Mouse (Mus musculus): Measurements from ENCODE around the gene Syngap1. TPM values are rescaled to one million over a fixed set of nuclear protein-coding genes. Genes with fewer than 3 reads are reported as not detected.
"Not testable (repeated sequence)": the region's sequence is repeated elsewhere in the genome, so short reads cannot be mapped to it uniquely, and the experiment has no call there.

Syngap1 gene
- 1 to 10 TPM; 1.4 to 2.6 (median 1.9) TPM for total RNA-seq (2022)

DNA sequence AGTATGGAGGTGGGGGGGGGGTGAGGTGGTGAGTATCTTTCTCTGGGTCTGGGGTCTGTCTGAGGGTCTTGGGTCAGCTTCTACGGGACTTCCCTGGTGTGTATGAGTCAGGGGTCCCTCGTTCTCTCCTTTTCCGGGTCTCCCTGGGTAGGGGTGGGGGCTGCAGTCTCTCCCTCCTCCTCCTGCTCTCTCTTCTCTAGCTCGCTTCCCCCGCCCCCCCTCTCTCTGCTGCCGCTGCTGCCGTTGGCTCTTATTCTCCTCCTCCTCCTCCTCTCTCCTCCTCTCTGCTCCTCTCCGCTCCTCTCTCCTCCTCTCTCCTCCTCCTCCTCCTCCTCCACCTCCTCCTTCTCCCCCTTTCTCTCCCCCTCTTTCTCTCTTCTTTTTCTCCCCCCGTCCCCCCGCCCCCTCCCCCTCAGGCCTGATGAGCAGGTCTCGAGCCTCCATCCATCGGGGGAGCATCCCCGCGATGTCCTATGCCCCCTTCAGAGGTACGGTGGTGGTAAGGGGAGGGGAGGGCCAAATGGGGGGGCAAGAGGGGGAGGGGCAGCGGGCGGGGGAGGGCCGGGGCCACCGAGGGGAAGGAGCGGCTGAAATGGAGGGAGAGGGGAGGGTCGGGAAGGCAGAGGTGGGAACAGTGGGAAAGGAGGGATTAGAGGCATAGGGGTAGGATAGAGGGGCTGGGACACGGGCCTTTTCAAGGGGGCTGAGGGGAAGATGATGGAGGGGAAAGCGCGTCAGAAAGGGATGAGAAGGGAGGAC is at the start of gene Syngap1:
Gene Syngap1 (plus strand): TSS at position 223 of the 759 bp plus-strand sequence.
- no peak for DNase-seq (ENCODE audit: low spot score in 2 of 2)

GRCm38 (mm10) chr17:26892635-26893375 is 48.2 kb upstream of the Syngap1 start:
- DNase-seq (ENCODE audit: low spot score in 2 of 2): no peak

DNA sequence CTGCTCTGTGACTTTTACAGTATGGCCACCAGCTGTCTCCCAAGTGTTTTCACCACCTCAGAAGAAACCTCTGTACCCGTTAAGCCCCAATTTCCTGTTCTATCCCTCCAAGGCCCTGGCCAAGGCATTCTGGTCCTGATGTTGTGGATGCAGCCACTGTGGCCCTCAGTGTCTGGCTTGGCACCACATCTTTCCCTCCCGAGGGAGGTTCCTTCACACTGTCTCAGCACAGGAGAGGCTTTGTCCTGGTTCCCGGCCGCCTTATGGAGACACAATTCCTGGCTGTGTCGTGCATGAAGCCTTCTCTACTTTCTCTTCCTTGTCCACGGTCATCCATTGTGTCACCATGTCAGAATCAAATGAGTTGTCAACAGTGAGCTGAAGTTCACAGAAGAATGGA is 47.6 kb upstream of the Syngap1 start:
- no peak for DNase-seq (ENCODE audit: low spot score in 2 of 2)

GRCm38 (mm10) chr17:26894342-26894741 is 46.7 kb upstream of the Syngap1 start:
- no peak for DNase-seq (ENCODE audit: low spot score in 2 of 2)

DNA sequence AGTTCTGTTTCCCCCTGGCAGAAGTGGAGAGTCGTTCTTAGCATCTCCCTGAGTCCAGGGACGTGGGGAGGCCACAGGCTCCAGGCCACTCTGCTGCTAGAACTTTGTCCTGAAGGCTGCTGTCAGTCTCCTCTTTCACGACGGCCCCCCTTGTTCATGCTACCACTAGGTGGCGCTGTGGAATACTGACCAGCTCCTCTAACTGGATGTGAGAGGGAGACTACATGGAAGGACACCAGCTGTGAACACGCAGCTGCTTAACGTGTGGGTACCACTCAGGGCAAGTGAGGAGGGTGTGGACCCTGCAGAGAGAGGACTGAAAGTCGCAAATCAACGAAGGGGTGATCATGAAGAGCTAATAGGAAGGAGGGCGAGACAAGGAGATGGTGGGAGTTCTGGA is 45.5 kb upstream of the Syngap1 start:
- peak; percentile 50 to 54 for DNase-seq (ENCODE audit: low spot score in 2 of 2)

DNA sequence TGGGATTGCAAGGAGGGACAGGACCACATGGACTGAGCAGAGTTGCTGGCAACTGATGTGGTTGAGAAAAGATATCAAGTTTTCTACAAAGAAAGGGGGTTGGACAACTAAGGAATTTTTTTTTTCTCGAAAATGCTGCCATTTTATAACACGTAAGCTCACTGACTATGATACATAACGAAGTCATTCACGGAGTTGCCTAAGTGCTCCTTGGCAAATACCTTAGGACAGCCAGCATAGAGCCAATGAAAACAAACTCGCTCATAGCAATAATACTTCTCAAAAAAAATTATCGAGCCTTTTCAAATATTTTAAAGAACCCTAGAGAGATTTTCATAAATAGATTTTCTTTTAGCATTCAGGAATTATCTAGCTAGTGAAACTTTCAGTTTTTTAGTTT is 40.1 kb upstream of the Syngap1 start:
- DNase-seq (ENCODE audit: low spot score in 2 of 2): no peak

DNA sequence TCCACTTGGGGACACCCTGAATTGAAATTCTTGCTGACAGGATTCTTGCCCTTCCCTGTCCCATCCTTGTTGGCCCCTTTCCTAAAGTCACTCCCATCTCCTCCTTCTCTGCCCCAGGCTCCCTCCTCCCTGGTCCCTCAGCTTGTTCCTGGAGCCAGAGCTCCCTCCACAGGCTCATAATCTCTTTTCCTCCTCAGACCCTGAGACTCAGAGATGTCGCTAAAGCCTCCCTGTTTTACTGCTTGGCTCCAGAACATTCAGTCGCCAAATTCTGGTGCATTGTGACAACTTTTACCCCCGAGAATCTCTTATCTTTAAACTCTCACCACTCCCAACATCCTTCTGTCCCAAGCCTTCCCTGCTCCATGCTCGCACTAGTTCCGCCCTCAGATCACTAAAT is 36.7 kb upstream of the Syngap1 start:
- DNase-seq (ENCODE audit: low spot score in 2 of 2): no peak

GRCm38 (mm10) chr17:26907506-26907905 is 33.5 kb upstream of the Syngap1 start:
- DNase-seq (ENCODE audit: low spot score in 2 of 2): not testable (repeated sequence)

- no peak for DNase-seq (ENCODE audit: low spot score in 2 of 2)
These were observed 25.8 kb upstream of the Syngap1 start for GRCm38 (mm10) chr17:26915248-26915647.

DNA sequence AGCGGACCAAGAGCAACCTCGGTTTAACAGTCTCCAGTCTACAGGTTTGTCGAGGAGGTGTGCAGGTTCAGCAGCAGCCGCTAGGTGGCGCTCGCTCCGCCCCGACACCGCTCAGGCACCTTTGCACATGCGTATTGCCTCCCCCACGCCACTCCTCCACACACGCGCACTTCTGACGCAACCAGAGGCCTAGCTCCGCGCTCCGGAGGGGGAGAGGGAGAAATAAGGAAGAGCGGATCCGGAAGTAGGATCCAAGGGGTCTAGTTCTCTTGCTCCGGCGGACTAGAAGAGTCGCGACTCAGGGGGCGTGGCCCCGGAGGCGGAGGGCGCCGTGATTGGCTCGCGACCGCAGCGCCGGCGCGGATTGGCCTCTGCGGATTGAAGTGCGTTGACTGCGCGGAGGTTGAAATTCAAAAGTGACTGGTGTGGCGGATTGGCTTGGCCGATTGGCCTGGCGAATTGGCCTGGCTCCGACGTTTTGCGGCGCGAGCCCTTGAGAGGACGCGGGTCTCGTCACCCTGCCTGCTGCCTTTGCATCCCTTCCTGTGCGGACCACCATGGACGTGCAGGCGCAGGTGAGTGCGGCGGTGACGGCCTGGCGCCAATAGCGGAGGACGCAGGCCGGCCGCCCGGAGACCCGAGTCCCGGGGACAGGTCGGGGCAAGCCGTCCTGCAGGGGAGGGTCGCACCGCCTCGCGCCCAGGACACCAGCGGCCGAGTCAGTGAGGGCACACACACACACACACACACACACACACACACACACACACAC is 24.2 kb upstream of the Syngap1 start, which contains the start of gene Kifc5b:
Gene Kifc5b (plus strand): TSS at position 381 of the 772 bp plus-strand sequence.
- DNase-seq (ENCODE audit: low spot score in 2 of 2): peak; percentile 100

- not testable (repeated sequence) for DNase-seq (ENCODE audit: low spot score in 2 of 2)
These were observed 23.5 kb upstream of the Syngap1 start for GRCm38 (mm10) chr17:26917560-26917959.

- DNase-seq (ENCODE audit: low spot score in 2 of 2): no peak
These were observed 22.7 kb upstream of the Syngap1 start for GRCm38 (mm10) chr17:26918343-26918742.

DNA sequence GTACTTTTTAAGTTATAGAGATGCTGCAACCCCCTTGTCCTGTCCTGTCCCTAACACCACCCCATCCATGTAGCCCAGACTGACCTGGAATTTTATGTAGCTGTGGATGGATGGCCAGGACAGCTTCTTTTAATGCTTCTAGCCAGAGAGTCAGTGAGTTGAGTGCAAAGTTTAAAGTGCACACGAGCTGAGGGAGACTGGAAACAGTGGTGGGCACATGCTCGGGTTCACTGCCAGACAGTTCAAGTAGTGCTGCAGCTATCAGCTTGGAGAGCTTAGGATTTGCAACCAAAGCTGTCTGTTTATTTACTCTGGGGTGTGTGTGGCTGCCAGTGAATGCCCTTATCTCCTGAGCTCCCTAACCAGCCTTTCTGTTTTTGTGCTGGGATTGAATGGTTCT is 21.5 kb upstream of the Syngap1 start:
- DNase-seq (ENCODE audit: low spot score in 2 of 2): not testable (repeated sequence)

DNA sequence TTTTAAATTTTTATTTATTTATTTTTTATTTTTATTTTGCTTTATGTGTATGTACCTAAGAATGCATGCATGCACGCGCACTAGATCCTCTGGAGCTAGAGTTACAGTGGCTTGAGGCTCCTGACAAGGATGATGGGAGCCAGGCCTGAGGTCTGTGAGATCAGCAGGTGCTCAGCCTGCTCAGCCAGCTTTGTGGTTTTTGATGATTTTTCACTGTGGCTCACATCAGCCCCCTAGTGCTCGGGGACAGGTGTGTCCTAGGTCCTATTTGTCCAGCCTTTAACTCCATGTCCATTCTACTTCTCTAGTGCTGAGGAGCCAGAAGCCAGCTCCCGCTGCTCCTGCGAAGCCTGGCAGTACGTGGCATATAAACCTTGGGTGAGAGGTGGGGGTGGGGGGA is 18.7 kb upstream of the Syngap1 start:
- DNase-seq (ENCODE audit: low spot score in 2 of 2): not testable (repeated sequence)

- DNase-seq (ENCODE audit: low spot score in 2 of 2): not testable (repeated sequence)
These were observed 15.6 kb upstream of the Syngap1 start for GRCm38 (mm10) chr17:26925414-26925813.

GRCm38 (mm10) chr17:26931795-26932194 is 9.3 kb upstream of the Syngap1 start:
- not testable (repeated sequence) for DNase-seq (ENCODE audit: low spot score in 2 of 2)

DNA sequence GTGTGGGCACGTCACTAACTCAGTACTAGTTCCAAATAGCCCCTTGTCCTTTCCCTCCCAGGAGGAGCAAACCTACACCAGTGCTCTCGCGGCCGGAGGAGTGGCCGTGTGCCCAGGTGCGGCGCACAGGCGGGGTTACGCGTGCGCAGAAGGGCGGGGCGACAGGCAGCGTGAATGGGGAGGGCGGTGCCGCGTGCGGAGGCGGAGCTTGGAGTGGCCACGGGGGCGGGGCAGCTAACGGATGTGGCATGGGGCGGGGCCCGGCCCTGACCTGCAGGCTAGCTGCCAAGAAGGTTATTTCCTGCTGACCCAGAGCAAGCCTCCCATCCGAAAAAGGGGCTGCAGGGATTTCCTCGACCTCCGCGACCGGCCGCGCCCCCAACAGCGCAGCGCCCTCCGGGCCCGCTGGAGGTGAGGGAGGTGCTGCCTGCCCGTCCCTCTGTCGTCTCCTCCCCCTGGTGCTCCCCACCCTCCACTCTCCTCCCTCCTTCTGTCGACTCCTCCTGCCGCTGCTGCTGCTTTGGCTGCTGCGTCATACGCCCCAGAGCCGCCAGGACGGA is 8.1 kb upstream of the Syngap1 start, which contains the start of gene Phf1:
Gene Phf1 (plus strand): TSS at position 214 of the 560 bp plus-strand sequence.
- DNase-seq (ENCODE audit: low spot score in 2 of 2): peak; percentile 98

GRCm38 (mm10) chr17:26933419-26933818 is 7.6 kb upstream of the Syngap1 start:
- DNase-seq (ENCODE audit: low spot score in 2 of 2): no peak

DNA sequence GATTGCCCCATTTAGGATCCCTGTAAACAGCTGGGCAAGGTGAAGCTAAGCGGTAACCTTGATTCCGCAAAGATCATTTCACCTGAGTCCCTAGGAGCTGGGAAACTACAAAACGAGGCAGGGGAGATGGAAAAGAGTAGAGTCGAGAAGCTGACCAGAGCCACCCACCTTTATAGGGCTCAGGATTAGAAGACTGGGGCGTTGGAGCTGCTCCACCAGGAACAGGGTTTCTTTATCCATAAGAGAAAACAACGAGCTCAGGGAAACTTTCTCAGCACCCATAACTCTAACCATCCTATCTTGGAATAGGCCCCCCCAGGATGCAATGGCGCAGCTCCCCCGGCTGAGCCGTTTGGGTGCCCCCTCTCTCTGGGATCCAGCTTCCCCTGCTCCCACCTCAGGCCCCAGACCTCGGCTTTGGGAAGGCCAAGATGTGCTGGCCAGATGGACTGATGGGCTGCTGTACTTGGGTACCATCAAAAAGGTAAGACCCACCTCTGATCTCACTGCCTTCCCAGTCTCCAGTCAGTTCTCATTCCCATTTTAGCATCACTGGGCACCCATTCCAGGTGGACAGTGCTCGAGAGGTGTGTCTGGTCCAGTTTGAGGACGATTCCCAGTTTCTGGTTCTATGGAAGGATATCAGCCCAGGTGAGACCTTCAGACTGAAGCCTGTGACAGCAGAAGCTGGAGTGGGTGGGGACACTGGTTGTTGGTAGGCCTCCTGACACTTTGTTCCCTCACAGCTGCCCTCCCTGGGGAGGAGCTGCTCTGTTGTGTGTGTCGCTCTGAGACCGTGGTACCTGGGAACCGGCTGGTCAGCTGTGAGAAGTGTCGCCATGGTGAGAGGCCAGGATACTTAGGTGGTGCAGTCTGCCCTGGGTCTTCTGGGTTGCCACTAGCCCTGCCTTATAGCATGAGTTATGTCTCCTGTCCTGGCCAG is 6.9 kb upstream of the Syngap1 start:
- DNase-seq (ENCODE audit: low spot score in 2 of 2): no peak

DNA sequence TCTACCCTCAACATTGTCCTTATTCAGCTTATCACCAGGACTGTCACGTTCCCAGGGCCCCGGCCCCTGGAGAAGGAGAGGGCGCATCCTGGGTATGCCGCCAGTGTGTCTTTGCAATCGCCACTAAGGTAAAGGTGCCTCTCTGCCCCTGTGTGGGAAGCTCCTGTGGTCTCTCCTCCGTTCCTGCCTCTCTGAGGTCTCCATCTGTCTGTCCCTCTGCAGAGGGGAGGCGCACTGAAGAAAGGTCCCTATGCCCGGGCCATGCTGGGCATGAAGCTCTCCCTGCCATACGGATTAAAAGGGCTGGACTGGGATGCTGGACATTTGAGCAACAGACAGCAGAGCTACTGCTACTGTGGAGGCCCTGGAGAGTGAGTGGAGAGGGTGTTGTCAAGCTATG is 6.0 kb upstream of the Syngap1 start:
- no peak for DNase-seq (ENCODE audit: low spot score in 2 of 2)
